Mouse (Mus musculus): ENCODE data around the gene Usp35. TPM values are rescaled to one million over a fixed set of nuclear protein-coding genes. Genes with fewer than 3 reads are reported as not detected.

The Usp35 gene
- total and polyA plus RNA-seq, 3 experiments = 0.58 to 2.2 TPM; not detected in 1

GRCm38 (mm10) chr7:97305206-97305605, 26.6 kb downstream of the Usp35 start:
- peaks cover 6 to 10% of the 10 kb centered on the region in 2 experiments for H3K36me3 ChIP-seq (ENCODE audit: control insufficient read depth in 1 of 2, insufficient read depth in 2 of 2, low read length in 2 of 2)
- no peaks in the 10 kb centered on the region for H3K9me3 ChIP-seq (replicated peaks; ENCODE audit: insufficient read depth, low read length)
- TF ChIP-seq UBTF (IDR thresholded peaks at IDR 0.05; ENCODE audit: borderline replicate concordance, insufficient read depth, low read depth, low read length) (no peak), ELF1 (IDR thresholded peaks at IDR 0.05; ENCODE audit: low read depth, low read length) (no peak), MEF2A (IDR thresholded peaks at IDR 0.05; ENCODE audit: extremely low read depth, insufficient replicate concordance, low read depth, low read length, poor library complexity, severe bottlenecking) (no peak), HCFC1 (IDR thresholded peaks at IDR 0.05; ENCODE audit: low read depth, low read length) (no peak), SMC3 (IDR thresholded peaks at IDR 0.05; ENCODE audit: low read depth, low read length) (no peak), ZKSCAN1 (IDR thresholded peaks at IDR 0.05; ENCODE audit: low read depth, low read length) (no peak), ZMIZ1 (IDR thresholded peaks at IDR 0.05; ENCODE audit: low read depth, low read length) (no peak), ETS1 (IDR thresholded peaks at IDR 0.05; ENCODE audit: low read depth, low read length) (no peak), TAL1 (IDR thresholded peaks at IDR 0.05; ENCODE audit: low read length) (no peak), JUND (IDR thresholded peaks at IDR 0.05; ENCODE audit: low read depth, low read length) (no peak)
- peaks cover 5 to 14% of the 10 kb centered on the region in 2 experiments for H3K4me1 ChIP-seq (ENCODE audit: control insufficient read depth in 1 of 2, insufficient read depth in 2 of 2, low read length in 2 of 2)
- H3K9ac ChIP-seq (ENCODE audit: control insufficient read depth, low read depth, low read length, poor library complexity, severe bottlenecking) = no peak overlapping the region
- H3K4me3 ChIP-seq (ENCODE audit: control insufficient read depth in 1 of 2, insufficient read depth in 1 of 2, low read depth in 2 of 2, low read length in 2 of 2) = no peak overlapping the region
- no peak for DNase-seq (ENCODE audit: low read depth, low spot score)
- H3K27me3 ChIP-seq (ENCODE audit: control insufficient read depth in 1 of 2, insufficient read depth in 2 of 2, low read length in 2 of 2) = no peaks in the 10 kb centered on the region
- no peak overlapping the region for H3K27ac ChIP-seq (ENCODE audit: control insufficient read depth, low read depth, low read length)
- H3K79me2 ChIP-seq (ENCODE audit: control insufficient read depth, insufficient read depth, low read length, poor library complexity) = no peaks in the 10 kb centered on the region

- Histone ChIP-seq H3K36me3 (ENCODE audit: control insufficient read depth in 1 of 2, insufficient read depth in 2 of 2, low read length in 2 of 2) (peaks cover 6 to 10% of the 10 kb centered on the region in 2 experiments), H3K4me1 (ENCODE audit: control insufficient read depth in 1 of 2, insufficient read depth in 2 of 2, low read length in 2 of 2) (peaks cover 5 to 14% of the 10 kb centered on the region in 2 experiments), H3K4me3 (ENCODE audit: control insufficient read depth in 1 of 2, insufficient read depth in 1 of 2, low read depth in 2 of 2, low read length in 2 of 2) (no peak overlapping the region), H3K27ac (ENCODE audit: control insufficient read depth, low read depth, low read length) (no peak overlapping the region), H3K9me3 (replicated peaks; ENCODE audit: insufficient read depth, low read length) (no peaks in the 10 kb centered on the region), H3K79me2 (ENCODE audit: control insufficient read depth, insufficient read depth, low read length, poor library complexity) (no peaks in the 10 kb centered on the region), H3K27me3 (ENCODE audit: control insufficient read depth in 1 of 2, insufficient read depth in 2 of 2, low read length in 2 of 2) (no peaks in the 10 kb centered on the region), H3K9ac (ENCODE audit: control insufficient read depth, low read depth, low read length, poor library complexity, severe bottlenecking) (no peak overlapping the region)
- no peak for TF ChIP-seq TBP (IDR thresholded peaks at IDR 0.05; ENCODE audit: low read depth, low read length)
- TF ChIP-seq EP300 (IDR thresholded peaks at IDR 0.05; ENCODE audit: low read depth in 1 of 2, low read length in 2 of 2) = no peak
- TF ChIP-seq E2F4 (IDR thresholded peaks at IDR 0.05; ENCODE audit: borderline replicate concordance, low read depth, low read length) = no peak
- DNase-seq (ENCODE audit: low read depth, low spot score) = no peak
Observed at GRCm38 (mm10) chr7:97304471-97304870, 27.3 kb downstream of the Usp35 start.

GRCm38 (mm10) chr7:97303614-97304013, 28.2 kb downstream of the Usp35 start:
- H3K36me3 ChIP-seq (ENCODE audit: control insufficient read depth in 1 of 2, insufficient read depth in 2 of 2, low read length in 2 of 2) = peaks cover 6 to 10% of the 10 kb centered on the region in 2 experiments
- no peak overlapping the region for H3K4me3 ChIP-seq (ENCODE audit: control insufficient read depth in 1 of 2, insufficient read depth in 1 of 2, low read depth in 2 of 2, low read length in 2 of 2)
- H3K4me1 ChIP-seq (ENCODE audit: control insufficient read depth in 1 of 2, insufficient read depth in 2 of 2, low read length in 2 of 2) = peaks cover 5 to 14% of the 10 kb centered on the region in 2 experiments
- no peak for DNase-seq (ENCODE audit: low read depth, low spot score)
- H3K27me3 ChIP-seq (ENCODE audit: control insufficient read depth in 1 of 2, insufficient read depth in 2 of 2, low read length in 2 of 2) = no peaks in the 10 kb centered on the region
- H3K27ac ChIP-seq (ENCODE audit: control insufficient read depth, low read depth, low read length) = no peak overlapping the region
- no peaks in the 10 kb centered on the region for H3K9me3 ChIP-seq (replicated peaks; ENCODE audit: insufficient read depth, low read length)
- TF ChIP-seq ZKSCAN1 (IDR thresholded peaks at IDR 0.05; ENCODE audit: low read depth, low read length) = no peak
- no peak for TF ChIP-seq BHLHE40 (IDR thresholded peaks at IDR 0.05; ENCODE audit: borderline replicate concordance, low read depth, low read length)
- no peak for TF ChIP-seq MXI1 (IDR thresholded peaks at IDR 0.05; ENCODE audit: low read depth, low read length)
- TF ChIP-seq RCOR1 (IDR thresholded peaks at IDR 0.05; ENCODE audit: low read depth, low read length) = no peak
- TF ChIP-seq ZNF384 (IDR thresholded peaks at IDR 0.05; ENCODE audit: low read depth, low read length) = no peak
- no peak for TF ChIP-seq POLR2A (IDR thresholded peaks at IDR 0.05; ENCODE audit: control insufficient read depth in 1 of 2, insufficient read depth in 1 of 2, low read depth in 1 of 2, low read length in 2 of 2, poor library complexity in 1 of 2)
- no peak for TF ChIP-seq USF1 (IDR thresholded peaks at IDR 0.05; ENCODE audit: low read depth, low read length)
- no peak for TF ChIP-seq HCFC1 (IDR thresholded peaks at IDR 0.05; ENCODE audit: low read depth, low read length)
- no peak for TF ChIP-seq CHD2 (IDR thresholded peaks at IDR 0.05; ENCODE audit: low read length)
- no peak for TF ChIP-seq SMC3 (IDR thresholded peaks at IDR 0.05; ENCODE audit: low read depth, low read length)
- H3K79me2 ChIP-seq (ENCODE audit: control insufficient read depth, insufficient read depth, low read length, poor library complexity) = no peaks in the 10 kb centered on the region
- H3K9ac ChIP-seq (ENCODE audit: control insufficient read depth, low read depth, low read length, poor library complexity, severe bottlenecking) = no peak overlapping the region
